Mouse (Mus musculus): ENCODE measurements around the gene Pdcd2.

Gene Pdcd2

DNA sequence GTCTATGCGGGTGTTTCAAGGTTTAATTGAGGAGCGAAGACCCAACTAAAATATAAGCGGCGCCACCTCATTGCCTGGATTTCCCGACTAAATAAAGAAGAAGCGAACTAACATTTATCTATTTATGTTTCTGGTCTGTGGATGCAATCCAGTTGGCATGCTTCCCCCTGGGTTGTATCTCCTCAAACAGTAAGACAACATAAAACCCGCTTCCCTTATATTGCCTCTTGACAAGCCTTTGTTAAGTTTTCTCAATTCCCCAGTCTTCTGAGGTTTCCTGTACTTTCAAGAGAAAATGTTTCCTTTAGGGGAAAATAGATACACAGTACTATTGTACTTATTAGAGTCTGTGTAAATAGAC lies 28.4 kb downstream of the Pdcd2 start:
- DNase-seq (ENCODE audit: low read depth), result no peak

DNA sequence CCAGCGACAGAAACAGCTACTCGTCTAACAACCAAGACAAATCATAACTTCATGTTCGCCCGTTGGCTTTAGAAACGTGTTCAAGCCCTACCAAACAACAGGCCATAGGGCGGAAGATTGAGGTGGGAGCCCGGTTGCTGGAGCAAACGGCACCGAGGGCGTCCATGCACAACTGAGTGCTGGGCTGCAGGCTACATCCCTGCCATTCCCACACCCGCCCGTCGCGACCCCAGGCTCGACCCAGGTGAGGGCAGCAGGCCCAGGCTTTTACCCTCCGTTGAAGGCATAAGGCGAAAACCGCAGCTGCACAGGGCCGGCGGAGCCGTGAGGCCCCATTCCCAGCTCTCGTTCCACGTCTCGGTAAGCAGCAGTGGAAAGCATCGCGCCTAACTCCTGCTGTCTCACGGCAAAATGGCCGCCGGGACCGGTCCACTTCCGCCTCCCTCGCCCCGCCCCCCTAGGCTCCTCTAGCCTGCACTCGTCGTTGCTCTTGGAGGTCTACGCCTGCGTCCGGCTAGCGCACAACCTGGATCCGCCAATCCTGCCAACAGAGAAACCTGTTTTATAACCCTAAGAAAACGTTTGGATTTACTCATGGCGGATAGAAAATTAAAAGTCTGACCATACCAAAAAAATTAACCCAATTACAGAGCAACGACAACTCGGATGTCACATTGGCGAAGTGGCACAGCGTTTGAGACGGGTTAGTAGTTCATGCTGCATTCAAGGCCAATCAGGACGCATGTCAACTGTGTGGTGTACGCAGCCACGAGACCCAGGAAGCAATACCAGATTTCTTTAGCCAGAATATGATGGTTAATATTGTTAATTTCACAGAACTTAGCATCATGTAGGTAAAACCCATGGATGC lies 29.0 kb downstream of the Pdcd2 start:
- peak; percentile 93 for DNase-seq (ENCODE audit: low read depth)

DNA sequence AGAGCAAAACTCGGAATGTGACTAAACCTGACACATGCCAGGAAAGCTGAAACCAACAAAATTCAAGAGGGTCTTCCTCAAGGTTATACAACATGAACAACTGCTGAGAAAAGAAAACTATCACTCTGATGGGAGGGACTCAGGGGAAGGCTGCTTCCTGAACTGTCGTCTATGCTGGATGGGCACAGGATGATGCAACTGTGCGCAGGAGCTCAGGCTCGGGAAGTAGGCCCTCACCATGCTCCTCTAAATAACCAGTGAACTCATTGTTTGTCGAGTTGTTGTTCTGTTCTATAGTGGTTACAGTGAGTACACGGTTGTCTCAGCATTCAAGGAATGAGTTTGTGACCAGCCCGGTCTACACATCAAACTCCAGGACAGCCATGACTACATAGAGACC lies 36.6 kb downstream of the Pdcd2 start:
- DNase-seq (ENCODE audit: low read depth), result peak; percentile 18

DNA sequence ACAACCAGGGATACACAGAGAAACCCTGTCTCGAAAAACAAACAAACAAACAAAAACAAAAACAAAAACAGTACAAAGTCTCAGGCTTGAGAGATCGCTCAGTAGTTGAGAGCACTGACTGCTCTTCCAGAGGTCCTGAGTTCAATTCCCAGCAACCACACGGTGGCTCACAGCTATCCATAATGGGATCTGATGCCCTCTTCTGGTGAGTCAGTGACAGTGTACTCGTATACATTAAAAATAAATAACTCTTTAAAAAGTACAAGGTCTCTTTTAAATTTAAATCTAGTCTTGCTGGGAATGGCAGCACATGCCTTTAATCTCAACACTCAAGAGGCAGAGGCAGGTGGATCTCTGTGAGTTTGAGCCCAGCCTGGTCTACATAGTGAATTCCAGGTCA lies 54.4 kb downstream of the Pdcd2 start:
- DNase-seq (ENCODE audit: low read depth), result peak; percentile 41
